Mouse (Mus musculus) cerebellum, adult 9-11 months (tissue): ENCODE data around the gene Ugt8a.
A peak's percentile ranks its signal among the peaks of the same experiment; 100 is the strongest.

Source experiments
- DNase-seq: peaks from one replicate; pipeline ENCODE4 v3.0.0; 2022

Gene Ugt8a

DNA sequence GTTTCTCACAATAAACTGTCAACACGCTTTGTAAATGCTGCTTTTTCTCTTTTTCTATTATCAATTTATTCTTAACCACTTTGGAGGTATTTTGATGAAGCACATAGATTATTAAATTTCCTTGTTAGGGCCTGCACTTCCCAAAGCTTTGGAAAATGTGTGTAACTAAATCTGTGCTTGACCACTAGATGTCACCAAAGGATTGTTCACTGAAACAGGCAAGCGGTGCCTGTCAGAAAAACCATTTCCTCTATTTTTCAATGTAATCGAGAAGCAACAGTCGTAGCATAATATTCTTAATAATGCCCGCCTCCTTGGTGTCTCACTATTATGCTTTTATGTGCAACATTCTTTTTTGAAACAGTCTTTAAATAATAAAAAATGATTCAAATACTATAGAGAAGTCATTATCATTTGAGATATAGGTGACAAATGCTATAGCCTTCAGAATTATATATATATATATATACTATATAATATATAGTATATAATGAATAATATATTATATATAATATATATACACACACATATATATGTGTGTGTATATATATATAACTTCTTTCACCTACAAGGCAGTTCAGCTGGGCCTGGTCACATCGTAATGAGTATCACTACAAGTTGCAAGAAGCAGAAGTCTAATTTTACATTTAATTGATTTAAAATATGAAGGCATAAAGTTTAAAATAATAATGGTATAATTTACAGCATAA is 89.1 kb downstream of the Ugt8a start:
- no peak for DNase-seq

DNA sequence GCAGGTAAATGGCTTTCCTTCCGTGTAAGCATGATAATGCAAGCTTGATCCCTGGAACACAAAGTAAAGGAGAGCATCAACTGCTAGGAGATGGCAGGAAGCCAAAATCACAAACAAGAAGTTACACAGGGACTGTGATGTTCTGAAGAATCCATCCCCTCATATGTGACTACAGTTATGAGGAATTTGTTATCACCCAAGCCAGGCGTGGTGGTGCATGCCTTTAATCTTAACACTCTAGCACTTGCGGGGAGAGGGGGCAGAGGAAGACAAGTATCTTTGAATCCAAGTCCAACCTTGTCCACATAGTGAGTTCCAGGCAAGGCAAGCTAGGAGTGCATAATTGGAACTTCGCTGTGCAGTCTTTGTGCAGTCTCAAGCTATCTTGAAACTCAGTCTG is 110.4 kb downstream of the Ugt8a start:
- DNase-seq, result no peak

- DNase-seq, result peak; percentile 5
These were observed 111.2 kb downstream of the Ugt8a start for GRCm38 (mm10) chr3:125827256-125827655.

GRCm38 (mm10) chr3:125819741-125820140 is 118.7 kb downstream of the Ugt8a start:
- DNase-seq, result no peak
